10 mouse cellular contexts compared by ENCODE assay signal in the genomic region with DNA sequence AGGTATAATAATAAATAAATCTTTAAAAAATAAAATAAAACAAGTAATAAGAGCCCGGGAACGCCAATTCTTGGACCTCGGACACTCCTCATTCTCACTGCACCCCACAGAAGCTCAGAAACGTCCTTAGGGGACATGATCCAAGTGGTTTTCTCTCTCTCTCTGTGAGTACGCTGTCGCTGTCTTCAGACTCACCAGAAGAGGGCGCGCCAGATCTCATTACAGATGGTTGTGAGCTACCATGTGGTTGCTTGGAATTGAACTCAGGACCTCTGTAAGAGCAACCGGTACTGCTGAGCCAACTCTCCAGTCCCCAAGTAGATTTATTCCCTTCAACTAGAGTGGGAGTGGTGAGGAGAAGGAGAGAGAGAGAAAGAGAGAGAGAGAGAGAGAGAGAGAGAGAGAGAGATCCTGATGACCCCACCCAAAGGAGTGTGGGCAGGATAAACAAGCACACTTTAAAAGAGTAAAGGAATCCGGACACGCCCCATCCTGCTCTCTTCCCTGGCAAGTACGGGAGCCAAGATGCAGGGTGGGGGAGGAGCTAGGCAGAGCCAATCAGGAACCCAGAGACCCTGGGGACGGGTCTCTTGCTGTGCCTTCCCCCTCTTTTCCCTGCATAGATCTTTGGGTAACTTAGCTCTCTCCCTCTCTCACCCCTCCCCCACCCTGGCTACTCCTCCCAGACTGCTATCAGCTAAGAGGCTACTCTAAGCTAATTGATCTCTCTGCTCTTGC. TPM values are rescaled to one million over a fixed set of nuclear protein-coding genes. Genes with fewer than 3 reads are reported as not detected.
DNase-seq lines count a peak whose midpoint lies in the region; ATAC-seq lines count a peak whose summit lies in the region.
"Had no signal": no experiment of that assay in that cellular context is flagged by ENCODE, and none has a peak within 500 bp of the region (broad histone marks: within the 10 kb centered on the region; RNA-seq: fewer than 3 reads in every experiment).

No protein-coding gene starts in this region.

- H3K4me2 ChIP-seq in midbrain, embryonic 11.5 days: no peak overlapping the region
- no peak overlapping the region; the same call in 1 of the 2 replicates for H3K4me2 ChIP-seq in midbrain, embryonic 13.5 days (replicated peaks)
- 0 out of 2 replicates have a peak overlapping the region, but pooled peaks have one; percentile 9 for H3K4me2 ChIP-seq in embryonic facial prominence, embryonic 13.5 days
- H3K4me2 ChIP-seq: heart, embryonic 13.5 days had no signal

- H3K9ac ChIP-seq in midbrain, embryonic 11.5 days (ENCODE audit: low read length): no peak overlapping the region
- no peak overlapping the region for H3K9ac ChIP-seq in midbrain, embryonic 13.5 days (replicated peaks)
- H3K9ac ChIP-seq in embryonic facial prominence, embryonic 13.5 days: no peak overlapping the region
- H3K9ac ChIP-seq: heart, embryonic 13.5 days had no signal

- H3K27ac ChIP-seq in midbrain, embryonic 11.5 days (ENCODE audit: low read depth, low read length): no peak overlapping the region
- no peak overlapping the region for H3K27ac ChIP-seq in midbrain, embryonic 13.5 days
- no peak overlapping the region for H3K27ac ChIP-seq in embryonic facial prominence, embryonic 13.5 days
- H3K27ac ChIP-seq: heart, embryonic 13.5 days had no signal

- no peaks in the 10 kb centered on the region for H3K36me3 ChIP-seq in midbrain, embryonic 11.5 days (ENCODE audit: control insufficient read depth, insufficient read depth, low read length)
- peaks cover 21% of the 10 kb centered on the region for H3K36me3 ChIP-seq in midbrain, embryonic 13.5 days
- no peaks in the 10 kb centered on the region for H3K36me3 ChIP-seq in embryonic facial prominence, embryonic 13.5 days
- H3K36me3 ChIP-seq: heart, embryonic 13.5 days had no signal

- no peak overlapping the region for H3K4me3 ChIP-seq in midbrain, embryonic 11.5 days (ENCODE audit: low read depth, low read length)
- H3K4me3 ChIP-seq in midbrain, embryonic 13.5 days (replicated peaks): no peak overlapping the region
- H3K4me3 ChIP-seq in embryonic facial prominence, embryonic 13.5 days: no peak overlapping the region
- H3K4me3 ChIP-seq: heart, embryonic 13.5 days had no signal

- H3K27me3 ChIP-seq in midbrain, embryonic 11.5 days (ENCODE audit: control insufficient read depth, insufficient read depth, low read length): no peaks in the 10 kb centered on the region
- no peaks in the 10 kb centered on the region; the same call in 1 of the 2 replicates for H3K27me3 ChIP-seq in midbrain, embryonic 13.5 days
- peaks cover 16% of the 10 kb centered on the region for H3K27me3 ChIP-seq in embryonic facial prominence, embryonic 13.5 days

- peak; percentile 57 for DNase-seq in adrenal gland, postnatal 10 days
- DNase-seq in adrenal gland, postnatal 4 days (ENCODE audit: low spot score in 2 of 2): no peak
- no peak for DNase-seq in midbrain, embryonic 11.5 days (ENCODE audit: low spot score, missing footprints)
- no peak for DNase-seq in right cerebral cortex, postnatal 36 days (ENCODE audit: low spot score in 2 of 2)
- no peak for DNase-seq in cerebellum, postnatal 4 days (ENCODE audit: low spot score in 2 of 2)

- H3K9me3 ChIP-seq in midbrain, embryonic 11.5 days (ENCODE audit: control insufficient read depth, low read length): no peaks in the 10 kb centered on the region
- H3K9me3 ChIP-seq in midbrain, embryonic 13.5 days: no peaks in the 10 kb centered on the region
- H3K9me3 ChIP-seq in embryonic facial prominence, embryonic 13.5 days: no peaks in the 10 kb centered on the region
- H3K9me3 ChIP-seq: heart, embryonic 13.5 days had no signal

- 18% methylated on average over 13 of the region's 13 CpGs for WGBS in midbrain, embryonic 11.5 days
- 18% methylated on average over 13 of the region's 13 CpGs for WGBS in midbrain, embryonic 13.5 days
- WGBS in embryonic facial prominence, embryonic 13.5 days: 10% methylated on average over 13 of the region's 13 CpGs

- ATAC-seq in midbrain, embryonic 11.5 days (ENCODE audit: low FRiP score): peak; percentile 62
- ATAC-seq in midbrain, embryonic 13.5 days: no peak
- ATAC-seq in embryonic facial prominence, embryonic 13.5 days (ENCODE audit: insufficient number of reproducible peaks, insufficient read depth, low FRiP score, low TSS enrichment, low read depth): no peak
- ATAC-seq in megakaryocyte progenitor cell, adult 5-6 weeks (replicated peaks; ENCODE audit: poor library complexity): 0 out of 2 replicates have a peak, but pooled peaks have one; percentile 26

- H3K4me1 ChIP-seq in midbrain, embryonic 11.5 days (ENCODE audit: control insufficient read depth, insufficient read depth, low read length): peaks cover 14% of the 10 kb centered on the region
- peaks cover 62% of the 10 kb centered on the region for H3K4me1 ChIP-seq in midbrain, embryonic 13.5 days (replicated peaks)
- H3K4me1 ChIP-seq in embryonic facial prominence, embryonic 13.5 days: peaks cover 16% of the 10 kb centered on the region

RNA-seq across cellular contexts. Expression of a gene that starts 8.1 kb away (rescaled TPM):
- total RNA-seq in adrenal gland, postnatal 10 days (2021): 1 to 10 TPM in 1 of 2 experiments, under 1 TPM in 1; 0.75 to 1.5 TPM
- total RNA-seq in adrenal gland, postnatal 4 days (2021): 1 to 10 TPM; 1.4 to 1.5 TPM
- 10.5 and 11.4 TPM in 2 replicates for polyA plus RNA-seq in midbrain, embryonic 11.5 days (2014; fragmentation: Nextera tagmentation; extraction: Ambion mirVana)
- polyA plus RNA-seq in midbrain, embryonic 13.5 days (2015; fragmentation: Nextera tagmentation; extraction: Ambion mirVana): 48.0 and 54.5 TPM in 2 replicates
- polyA plus RNA-seq in embryonic facial prominence, embryonic 13.5 days (2015; fragmentation: Nextera tagmentation; extraction: Ambion mirVana): 3.3 and 4.2 TPM in 2 replicates
- total RNA-seq in megakaryocyte progenitor cell, adult 5-6 weeks (2015): not detected in 2 replicates
- not detected in 2 replicates for total RNA-seq in megakaryocyte progenitor cell, adult 5-6 weeks (2017)

RNA-seq across cellular contexts. Expression of a gene that starts 23.7 kb away (rescaled TPM):
- 10 to 100 TPM; 47.1 to 49.6 TPM for total RNA-seq in adrenal gland, postnatal 10 days (2021)
- 100 to 1,000 TPM in 1 of 2 experiments, 10 to 100 TPM in 1; 94.9 to 103 TPM for total RNA-seq in adrenal gland, postnatal 4 days (2021)
- polyA plus RNA-seq in midbrain, embryonic 11.5 days (2014; fragmentation: Nextera tagmentation; extraction: Ambion mirVana): 111 and 113 TPM in 2 replicates
- 137 and 145 TPM in 2 replicates for polyA plus RNA-seq in midbrain, embryonic 13.5 days (2015; fragmentation: Nextera tagmentation; extraction: Ambion mirVana)
- polyA plus RNA-seq in embryonic facial prominence, embryonic 13.5 days (2015; fragmentation: Nextera tagmentation; extraction: Ambion mirVana): 55.0 and 73.1 TPM in 2 replicates
- total RNA-seq in megakaryocyte progenitor cell, adult 5-6 weeks (2015): 22.8 and 24.1 TPM in 2 replicates
- 11.6 and 17.3 TPM in 2 replicates for total RNA-seq in megakaryocyte progenitor cell, adult 5-6 weeks (2017)

RNA-seq across cellular contexts. Expression of a gene that starts 26.8 kb away (rescaled TPM):
- 10 to 100 TPM; 32.1 TPM for total RNA-seq in adrenal gland, postnatal 10 days (2021)
- total RNA-seq in adrenal gland, postnatal 4 days (2021): 10 to 100 TPM; 49.9 to 55.4 TPM
- 214 and 230 TPM in 2 replicates for polyA plus RNA-seq in midbrain, embryonic 11.5 days (2014; fragmentation: Nextera tagmentation; extraction: Ambion mirVana)
- 118 and 125 TPM in 2 replicates for polyA plus RNA-seq in midbrain, embryonic 13.5 days (2015; fragmentation: Nextera tagmentation; extraction: Ambion mirVana)
- polyA plus RNA-seq in embryonic facial prominence, embryonic 13.5 days (2015; fragmentation: Nextera tagmentation; extraction: Ambion mirVana): 131 and 132 TPM in 2 replicates
- 61.7 and 69.9 TPM in 2 replicates for total RNA-seq in megakaryocyte progenitor cell, adult 5-6 weeks (2015)
- total RNA-seq in megakaryocyte progenitor cell, adult 5-6 weeks (2017): 69.1 and 69.4 TPM in 2 replicates

RNA-seq across cellular contexts. Expression of a gene that starts 27.1 kb away (rescaled TPM):
- total RNA-seq in adrenal gland, postnatal 10 days (2021): 10 to 100 TPM; 10.9 to 24.6 TPM
- total RNA-seq in adrenal gland, postnatal 4 days (2021): 10 to 100 TPM; 34.8 to 45.6 TPM
- not detected in 2 replicates for polyA plus RNA-seq in midbrain, embryonic 11.5 days (2014; fragmentation: Nextera tagmentation; extraction: Ambion mirVana)
- not detected in 2 replicates for polyA plus RNA-seq in midbrain, embryonic 13.5 days (2015; fragmentation: Nextera tagmentation; extraction: Ambion mirVana)
- polyA plus RNA-seq in embryonic facial prominence, embryonic 13.5 days (2015; fragmentation: Nextera tagmentation; extraction: Ambion mirVana): not detected in 2 replicates
- total RNA-seq in megakaryocyte progenitor cell, adult 5-6 weeks (2015): not detected in 2 replicates
- total RNA-seq in megakaryocyte progenitor cell, adult 5-6 weeks (2017): not detected in 2 replicates
- total RNA-seq: neutrophil, adult 5-6 weeks had no signal
- polyA plus RNA-seq: heart, embryonic 13.5 days had no signal

RNA-seq across cellular contexts. Expression of a gene that starts 39.1 kb away (rescaled TPM):
- 1,000 to 10,000 TPM; 1,543 to 1,818 TPM for total RNA-seq in adrenal gland, postnatal 10 days (2021)
- 100 to 1,000 TPM; 259 to 304 TPM for total RNA-seq in adrenal gland, postnatal 4 days (2021)
- 0.14 and 0.18 TPM in 2 replicates for polyA plus RNA-seq in midbrain, embryonic 11.5 days (2014; fragmentation: Nextera tagmentation; extraction: Ambion mirVana)
- polyA plus RNA-seq in midbrain, embryonic 13.5 days (2015; fragmentation: Nextera tagmentation; extraction: Ambion mirVana): 1.3 and 1.6 TPM in 2 replicates
- 0.37 and 1.0 TPM in 2 replicates for polyA plus RNA-seq in embryonic facial prominence, embryonic 13.5 days (2015; fragmentation: Nextera tagmentation; extraction: Ambion mirVana)
- total RNA-seq in megakaryocyte progenitor cell, adult 5-6 weeks (2015): 0.15 and 0.67 TPM in 2 replicates
- 1.3 TPM in 2 replicates for total RNA-seq in megakaryocyte progenitor cell, adult 5-6 weeks (2017)
- total RNA-seq: neutrophil, adult 5-6 weeks had no signal

Comparison
In these comparisons a context has a peak if more than half of its experiments do, and no peak if none do; other contexts are left out.
1. ATAC-seq: peak in midbrain, embryonic 11.5 days (single experiment) and megakaryocyte progenitor cell, adult 5-6 weeks (single experiment); none in midbrain, embryonic 13.5 days (single experiment) and embryonic facial prominence, embryonic 13.5 days (single experiment).